Mouse (Mus musculus): Measurements from ENCODE around the gene Olfr1326-ps1. TPM values are rescaled to one million over a fixed set of nuclear protein-coding genes. Genes with fewer than 3 reads are reported as not detected.

The Olfr1326-ps1 gene
- polyA plus RNA-seq (2021): not detected

GRCm38 (mm10) chrX:74574788-74575187, at the start of gene Olfr1326-ps1:
Gene Olfr1326-ps1, minus strand, starts transcription at chrX:74574888.
- no peak for TF ChIP-seq CTCF (IDR thresholded peaks at IDR 0.05)
- ATAC-seq (no peak), DNase-seq (ENCODE audit: low read depth, low spot score) (no peak)
- ChIA-PET CTCF (no interaction called here), POLR2A (no interaction called here)
- peaks cover 45% of the 10 kb centered on the region for H3K27me3 ChIP-seq
- in situ Hi-C loops (cut with MboI; ENCODE audit: low pct_unique_long_range_greater_than_20kb): no loop called here

GRCm38 (mm10) chrX:74592379-74592778, 17.7 kb upstream of the Olfr1326-ps1 start, which contains the start of gene Olfr1325:
Gene Olfr1325, plus strand, starts transcription at chrX:74592679.
- in situ Hi-C loops (cut with MboI; ENCODE audit: low pct_unique_long_range_greater_than_20kb): no loop called here

More at GRCm38 (mm10) chrX:74592379-74592778, 17.7 kb upstream of the Olfr1326-ps1 start, which contains the start of gene Olfr1325:
- DNase-seq (ENCODE audit: low read depth, low spot score) (no peak), ATAC-seq (no peak)
- POLR2A ChIA-PET: no interaction called here
- no peak for TF ChIP-seq CTCF (IDR thresholded peaks at IDR 0.05)
- H3K27me3 ChIP-seq: peaks cover 48% of the 10 kb centered on the region
- CTCF ChIA-PET: no interaction called here

Other genes starting within 250 kb of the Olfr1326-ps1 start
- gene Plxna3, start 245.8 kb downstream of the Olfr1326-ps1 start, polyA plus RNA-seq (2021): 15.5 TPM
- 42.5 TPM for gene Lage3, start 221.3 kb downstream of the Olfr1326-ps1 start, polyA plus RNA-seq (2021)
- gene Ubl4a, start 201.7 kb downstream of the Olfr1326-ps1 start, polyA plus RNA-seq (2021): 31.4 TPM
- gene Slc10a3, start 201.5 kb downstream of the Olfr1326-ps1 start, polyA plus RNA-seq (2021): 17.6 TPM
- gene Fam3a, start 181.6 kb downstream of the Olfr1326-ps1 start, polyA plus RNA-seq (2021): 25.0 TPM
- gene Ikbkg, start 181.6 kb downstream of the Olfr1326-ps1 start, polyA plus RNA-seq (2021): 33.9 TPM
- gene G6pdx, start 145.7 kb downstream of the Olfr1326-ps1 start, polyA plus RNA-seq (2021): 64.5 TPM
- not detected for gene Gm6880, start 93.5 kb downstream of the Olfr1326-ps1 start, polyA plus RNA-seq (2021)
- not detected for gene Olfr1325, start 17.8 kb upstream of the Olfr1326-ps1 start, polyA plus RNA-seq (2021)
- gene Gm5640, start 70.7 kb upstream of the Olfr1326-ps1 start, polyA plus RNA-seq (2021): not detected
- gene Gm6890, start 166.0 kb upstream of the Olfr1326-ps1 start, polyA plus RNA-seq (2021): not detected

Data from Patski (cell line).